Mouse (Mus musculus): ENCODE measurements around the gene Plod1.

DNA sequence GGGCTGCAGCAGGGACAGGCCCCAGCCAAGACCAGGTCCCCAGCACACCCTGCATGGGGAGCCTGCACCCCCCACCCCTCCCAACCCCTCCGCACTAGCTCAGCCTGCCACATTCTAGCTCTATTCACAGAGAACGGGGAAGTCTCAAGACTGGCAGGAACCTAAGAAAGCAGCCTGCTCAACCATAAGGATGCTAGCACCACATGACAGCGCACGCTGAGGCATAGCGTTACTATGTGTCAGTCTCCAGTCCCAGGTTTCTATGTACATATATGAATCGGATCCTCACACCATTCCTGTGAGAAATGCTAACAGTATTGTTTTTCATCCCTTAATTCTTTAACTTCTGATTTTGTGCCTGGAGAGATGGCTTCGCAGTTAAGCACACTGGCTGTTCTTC is 8.0 kb downstream of the Plod1 start:
- TF ChIP-seq CTCF (IDR thresholded peaks at IDR 0.05; ENCODE audit: borderline replicate concordance, insufficient read depth, low read length) = no peak
- no peak for TF ChIP-seq POLR2A (IDR thresholded peaks at IDR 0.05; ENCODE audit: low read depth, low read length)
